Comparison of ENCODE assay signal across 7 mouse cellular contexts in genomic region chr10:79995636-79996035, GRCm38 (mm10). TPM values are rescaled to one million over a fixed set of nuclear protein-coding genes. Genes with fewer than 3 reads are reported as not detected.
A peak's percentile ranks its signal among the peaks of the same experiment; 100 is the strongest.
DNase-seq lines count a peak whose midpoint lies in the region; ATAC-seq and TF ChIP-seq lines count a peak whose summit lies in the region.

No protein-coding gene starts in this region.

- H3K36me3 ChIP-seq in kidney, embryonic 16.5 days (ENCODE audit: insufficient read depth, low read length): peaks cover 42% of the 10 kb centered on the region
- peaks cover 0 to 17% of the 10 kb centered on the region in 2 experiments; a peak in 2 of 4 replicates for H3K36me3 ChIP-seq in MEL (ENCODE audit: control insufficient read depth in 1 of 2, insufficient read depth in 2 of 2, low read length in 2 of 2)
- peaks cover 53% of the 10 kb centered on the region for H3K36me3 ChIP-seq in liver, embryonic 15.5 days (replicated peaks)

- no peak for TF ChIP-seq CTCF in MEL (IDR thresholded peaks at IDR 0.05 in 2 of 3, conservative IDR thresholded peaks at IDR 0.05 in 1 of 3; ENCODE audit: control insufficient read depth in 1 of 3, insufficient read depth in 1 of 3, low read depth in 2 of 3, low read length in 3 of 3, poor library complexity in 1 of 3, severe bottlenecking in 1 of 3)

- H3K27me3 ChIP-seq in kidney, embryonic 16.5 days (ENCODE audit: insufficient read depth, low read length): no peaks in the 10 kb centered on the region
- no peaks in the 10 kb centered on the region for H3K27me3 ChIP-seq in MEL (ENCODE audit: control insufficient read depth in 1 of 2, insufficient read depth in 2 of 2, low read length in 2 of 2)
- peaks cover 6% of the 10 kb centered on the region; the same call in 1 of the 2 replicates for H3K27me3 ChIP-seq in liver, embryonic 15.5 days

- peaks cover 19% of the 10 kb centered on the region for H3K4me1 ChIP-seq in kidney, embryonic 16.5 days (ENCODE audit: insufficient read depth, low read length)
- H3K4me1 ChIP-seq in MEL (ENCODE audit: control insufficient read depth in 1 of 2, insufficient read depth in 2 of 2, low read length in 2 of 2): peaks cover 14 to 26% of the 10 kb centered on the region in 2 experiments
- H3K4me1 ChIP-seq in liver, embryonic 15.5 days (replicated peaks): peaks cover 70% of the 10 kb centered on the region

- H3K79me2 ChIP-seq in MEL (ENCODE audit: control insufficient read depth, insufficient read depth, low read length, poor library complexity): peaks cover 5% of the 10 kb centered on the region; the same call in 1 of the 2 replicates

- no peak for ATAC-seq in kidney, embryonic 16.5 days (ENCODE audit: low FRiP score, low TSS enrichment)
- ATAC-seq in liver, embryonic 15.5 days (ENCODE audit: insufficient read depth): no peak

- no peak for TF ChIP-seq POLR2A in MEL (IDR thresholded peaks at IDR 0.05; ENCODE audit: control insufficient read depth in 1 of 2, insufficient read depth in 1 of 2, low read depth in 1 of 2, low read length in 2 of 2, poor library complexity in 1 of 2)

- TF ChIP-seq RAD21 in MEL (IDR thresholded peaks at IDR 0.05; ENCODE audit: low read depth, low read length): no peak

- no peak overlapping the region for H3K9ac ChIP-seq in kidney, embryonic 16.5 days (replicated peaks; ENCODE audit: low read length)
- H3K9ac ChIP-seq in MEL (ENCODE audit: control insufficient read depth, low read depth, low read length, poor library complexity, severe bottlenecking): peak overlapping the region; percentile 66; the same call in 1 of the 2 replicates
- no peak overlapping the region for H3K9ac ChIP-seq in liver, embryonic 15.5 days

- no peak for DNase-seq in kidney, postnatal 14 days
- DNase-seq in CD4-positive, CD25-positive, alpha-beta regulatory T cell, adult 2 months (ENCODE audit: low read depth, low spot score): peak; percentile 38
- DNase-seq in MEL (ENCODE audit: low read depth, low spot score): no peak
- DNase-seq in frontal cortex, adult 2 months (ENCODE audit: extremely low spot score in 1 of 2, low spot score in 1 of 2): no peak
- DNase-seq in testis, postnatal 10 days (ENCODE audit: low spot score): no peak

- 89% methylated on average over 1 of the region's 1 CpGs for WGBS in kidney, embryonic 16.5 days
- WGBS in liver, embryonic 15.5 days (ENCODE audit: insufficient replicate concordance): 34% methylated on average over 1 of the region's 1 CpGs

- H3K27ac ChIP-seq in kidney, embryonic 16.5 days (ENCODE audit: low read length): no peak overlapping the region
- peak overlapping the region; percentile 93 for H3K27ac ChIP-seq in MEL (ENCODE audit: control insufficient read depth, low read depth, low read length)
- H3K27ac ChIP-seq in liver, embryonic 15.5 days (replicated peaks): peak overlapping the region; percentile 72

- no peak overlapping the region for H3K4me3 ChIP-seq in kidney, embryonic 16.5 days (ENCODE audit: low read length)
- H3K4me3 ChIP-seq in MEL (ENCODE audit: control insufficient read depth in 1 of 2, insufficient read depth in 1 of 2, low read depth in 2 of 2, low read length in 2 of 2): no peak overlapping the region
- H3K4me3 ChIP-seq in liver, embryonic 15.5 days (replicated peaks): peak overlapping the region; percentile 80; the same call in 1 of the 2 replicates

- peaks cover 6% of the 10 kb centered on the region; the same call in 1 of the 2 replicates for H3K9me3 ChIP-seq in kidney, embryonic 16.5 days (ENCODE audit: low read length)
- no peaks in the 10 kb centered on the region for H3K9me3 ChIP-seq in MEL (replicated peaks; ENCODE audit: insufficient read depth, low read length)
- no peaks in the 10 kb centered on the region for H3K9me3 ChIP-seq in liver, embryonic 15.5 days (replicated peaks)

- TF ChIP-seq EP300 in MEL (IDR thresholded peaks at IDR 0.05; ENCODE audit: low read depth in 1 of 2, low read length in 2 of 2): no peak

- H3K4me2 ChIP-seq in kidney, embryonic 16.5 days (replicated peaks; ENCODE audit: low read depth, low read length): peak overlapping the region; percentile 89; the same call in 1 of the 2 replicates
- H3K4me2 ChIP-seq in liver, embryonic 15.5 days: peak overlapping the region; percentile 85

TF ChIP-seq in MEL, 35 proteins besides CTCF, POLR2A, EP300 and RAD21:
- TF ChIP-seq MYC (IDR thresholded peaks at IDR 0.05; ENCODE audit: low read depth, low read length): no peak

RNA-seq across cellular contexts. Expression of gene Abca7, which starts 0.7 kb away (rescaled TPM):
- polyA plus RNA-seq in kidney, embryonic 16.5 days (2015; fragmentation: Nextera tagmentation; extraction: Ambion mirVana): 4.2 and 4.4 TPM in 2 replicates
- 7.4 and 7.7 TPM in 2 replicates for total RNA-seq in MEL (2012; rRNA removed)
- polyA plus RNA-seq in MEL (2012; ENCODE audit: insufficient read depth in 1 of 2, insufficient read length in 2 of 2, low read depth in 1 of 2, low replicate concordance in 2 of 2, missing spikeins in 1 of 2): 10 to 100 TPM in 1 of 2 experiments, not detected in 1; 16.8 TPM
- polyA plus RNA-seq in liver, embryonic 15.5 days (2015; fragmentation: Nextera tagmentation; extraction: Ambion mirVana): 7.5 and 9.0 TPM in 2 replicates
- 12.4 and 13.0 TPM in 2 replicates for polyA plus RNA-seq in frontal cortex, adult 2 months (2012; rRNA removed)

RNA-seq across cellular contexts. Expression of gene Cnn2, which starts 7.3 kb away (rescaled TPM):
- 309 and 332 TPM in 2 replicates for polyA plus RNA-seq in kidney, embryonic 16.5 days (2015; fragmentation: Nextera tagmentation; extraction: Ambion mirVana)
- 8.7 and 9.1 TPM in 2 replicates for total RNA-seq in MEL (2012; rRNA removed)
- 10 to 100 TPM in 1 of 2 experiments, not detected in 1; 25.3 TPM for polyA plus RNA-seq in MEL (2012; ENCODE audit: insufficient read depth in 1 of 2, insufficient read length in 2 of 2, low read depth in 1 of 2, low replicate concordance in 2 of 2, missing spikeins in 1 of 2)
- 44.5 and 45.5 TPM in 2 replicates for polyA plus RNA-seq in liver, embryonic 15.5 days (2015; fragmentation: Nextera tagmentation; extraction: Ambion mirVana)
- 9.8 and 10.4 TPM in 2 replicates for polyA plus RNA-seq in frontal cortex, adult 2 months (2012; rRNA removed)

RNA-seq across cellular contexts. Expression of gene Tmem259, which starts 11.5 kb away (rescaled TPM):
- polyA plus RNA-seq in kidney, embryonic 16.5 days (2015; fragmentation: Nextera tagmentation; extraction: Ambion mirVana): 10.8 and 11.2 TPM in 2 replicates
- 58.2 and 62.0 TPM in 2 replicates for total RNA-seq in MEL (2012; rRNA removed)
- 100 to 1,000 TPM in 1 of 2 experiments, not detected in 1; 150 TPM for polyA plus RNA-seq in MEL (2012; ENCODE audit: insufficient read depth in 1 of 2, insufficient read length in 2 of 2, low read depth in 1 of 2, low replicate concordance in 2 of 2, missing spikeins in 1 of 2)
- 8.4 and 11.0 TPM in 2 replicates for polyA plus RNA-seq in liver, embryonic 15.5 days (2015; fragmentation: Nextera tagmentation; extraction: Ambion mirVana)
- 181 and 193 TPM in 2 replicates for polyA plus RNA-seq in frontal cortex, adult 2 months (2012; rRNA removed)

RNA-seq across cellular contexts. Expression of gene Arhgap45, which starts 20.8 kb away (rescaled TPM):
- 10.5 and 11.3 TPM in 2 replicates for polyA plus RNA-seq in kidney, embryonic 16.5 days (2015; fragmentation: Nextera tagmentation; extraction: Ambion mirVana)
- total RNA-seq in MEL (2012; rRNA removed): 25.2 and 26.2 TPM in 2 replicates
- 10 to 100 TPM in 1 of 2 experiments, not detected in 1; 53.6 TPM for polyA plus RNA-seq in MEL (2012; ENCODE audit: insufficient read depth in 1 of 2, insufficient read length in 2 of 2, low read depth in 1 of 2, low replicate concordance in 2 of 2, missing spikeins in 1 of 2)
- 15.7 and 18.2 TPM in 2 replicates for polyA plus RNA-seq in liver, embryonic 15.5 days (2015; fragmentation: Nextera tagmentation; extraction: Ambion mirVana)
- 5.3 and 7.1 TPM in 2 replicates for polyA plus RNA-seq in frontal cortex, adult 2 months (2012; rRNA removed)

RNA-seq across cellular contexts. Expression of gene Grin3b, which starts 25.1 kb away (rescaled TPM):
- polyA plus RNA-seq in kidney, embryonic 16.5 days (2015; fragmentation: Nextera tagmentation; extraction: Ambion mirVana): 0.54 and 0.71 TPM in 2 replicates
- 0.16 and 0.42 TPM in 2 replicates for total RNA-seq in MEL (2012; rRNA removed)
- polyA plus RNA-seq in MEL (2012; ENCODE audit: insufficient read depth in 1 of 2, insufficient read length in 2 of 2, low read depth in 1 of 2, low replicate concordance in 2 of 2, missing spikeins in 1 of 2): 1 to 10 TPM in 1 of 2 experiments, not detected in 1; 1.1 TPM
- 0.10 TPM in 1 of 2 replicates, not detected in the other for polyA plus RNA-seq in liver, embryonic 15.5 days (2015; fragmentation: Nextera tagmentation; extraction: Ambion mirVana)
- polyA plus RNA-seq in frontal cortex, adult 2 months (2012; rRNA removed): 0.17 and 0.38 TPM in 2 replicates
